Comparison of ENCODE assay signal across 8 mouse cellular contexts in the genomic region with DNA sequence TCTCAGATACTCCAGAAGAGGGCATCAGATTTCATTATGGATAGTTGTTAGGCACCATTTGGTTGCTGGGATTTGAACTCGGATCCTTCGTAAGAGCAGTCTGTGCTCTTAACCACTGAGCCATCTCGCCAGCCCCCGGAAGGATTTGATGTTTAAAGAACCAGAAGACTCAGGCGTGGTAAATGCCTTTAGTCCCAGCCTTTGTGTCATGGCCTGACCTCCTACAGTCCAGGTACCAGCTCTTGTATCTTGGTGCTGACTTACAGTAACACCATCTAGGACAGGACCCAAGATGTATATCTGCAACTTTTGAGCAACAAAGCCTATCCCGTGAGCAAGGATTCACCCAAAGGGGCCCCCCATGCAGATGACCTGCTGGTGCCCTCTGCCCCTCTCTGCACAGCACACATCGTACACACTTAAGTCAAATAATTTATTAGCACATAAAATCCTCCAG. TPM values are rescaled to one million over a fixed set of nuclear protein-coding genes. Genes with fewer than 3 reads are reported as not detected.
A peak's percentile ranks its signal among the peaks of the same experiment; 100 is the strongest.
DNase-seq lines count a peak whose midpoint lies in the region; ATAC-seq lines count a peak whose summit lies in the region.

No protein-coding gene starts in this region.

- H3K27ac ChIP-seq in heart, embryonic 12.5 days (ENCODE audit: poor library complexity, severe bottlenecking): peak overlapping the region; percentile 72; the same call in 1 of the 2 replicates
- H3K27ac ChIP-seq in hindbrain, embryonic 12.5 days: peak overlapping the region; percentile 77
- H3K27ac ChIP-seq in midbrain, embryonic 11.5 days (ENCODE audit: low read depth, low read length): peak overlapping the region; percentile 41

- WGBS in heart, embryonic 12.5 days: 31% methylated on average over 7 of the region's 7 CpGs
- WGBS in hindbrain, embryonic 12.5 days: 21% methylated on average over 7 of the region's 7 CpGs
- 17% methylated on average over 7 of the region's 7 CpGs for WGBS in midbrain, embryonic 11.5 days

- H3K4me1 ChIP-seq in heart, embryonic 12.5 days (replicated peaks): peaks cover 51% of the 10 kb centered on the region
- peaks cover 50% of the 10 kb centered on the region for H3K4me1 ChIP-seq in hindbrain, embryonic 12.5 days
- H3K4me1 ChIP-seq in midbrain, embryonic 11.5 days (ENCODE audit: control insufficient read depth, insufficient read depth, low read length): peaks cover 33% of the 10 kb centered on the region

- DNase-seq in heart, adult 8-10 months (ENCODE audit: low spot score): no peak
- peak; percentile 86 for DNase-seq in R1 (ENCODE audit: low read depth, low spot score)
- DNase-seq in midbrain, embryonic 11.5 days (ENCODE audit: low spot score, missing footprints): peak; percentile 94
- no peak for DNase-seq in right cerebral cortex, adult 18-20 months
- no peak for DNase-seq in adrenal gland, adult 18-20 months (ENCODE audit: low spot score in 2 of 2)

- H3K4me3 ChIP-seq in heart, embryonic 12.5 days: 0 out of 2 replicates have a peak overlapping the region, but pooled peaks have one; percentile 92
- peak overlapping the region; percentile 90; the same call in 1 of the 2 replicates for H3K4me3 ChIP-seq in hindbrain, embryonic 12.5 days
- no peak overlapping the region for H3K4me3 ChIP-seq in midbrain, embryonic 11.5 days (ENCODE audit: low read depth, low read length)

- H3K4me2 ChIP-seq in heart, embryonic 12.5 days: peak overlapping the region; percentile 54; the same call in 1 of the 2 replicates
- peak overlapping the region; percentile 44 for H3K4me2 ChIP-seq in hindbrain, embryonic 12.5 days (replicated peaks)
- peak overlapping the region; percentile 20; the same call in 1 of the 2 replicates for H3K4me2 ChIP-seq in midbrain, embryonic 11.5 days

- no peaks in the 10 kb centered on the region for H3K9me3 ChIP-seq in heart, embryonic 12.5 days (replicated peaks)
- H3K9me3 ChIP-seq in hindbrain, embryonic 12.5 days (replicated peaks): no peaks in the 10 kb centered on the region
- H3K9me3 ChIP-seq in midbrain, embryonic 11.5 days (ENCODE audit: control insufficient read depth, low read length): no peaks in the 10 kb centered on the region

- no peak overlapping the region for H3K9ac ChIP-seq in heart, embryonic 12.5 days
- peak overlapping the region; percentile 6; the same call in 1 of the 2 replicates for H3K9ac ChIP-seq in hindbrain, embryonic 12.5 days
- H3K9ac ChIP-seq in midbrain, embryonic 11.5 days (ENCODE audit: low read length): no peak overlapping the region

- no peaks in the 10 kb centered on the region for H3K27me3 ChIP-seq in heart, embryonic 12.5 days (replicated peaks)
- no peaks in the 10 kb centered on the region for H3K27me3 ChIP-seq in hindbrain, embryonic 12.5 days
- no peaks in the 10 kb centered on the region for H3K27me3 ChIP-seq in midbrain, embryonic 11.5 days (ENCODE audit: control insufficient read depth, insufficient read depth, low read length)

- no peak for ATAC-seq in heart, embryonic 12.5 days (ENCODE audit: insufficient number of reproducible peaks, low FRiP score)
- ATAC-seq in hindbrain, embryonic 12.5 days (ENCODE audit: low FRiP score): no peak
- ATAC-seq in midbrain, embryonic 11.5 days (ENCODE audit: low FRiP score): no peak
- no peak for ATAC-seq in megakaryocyte, adult 5-6 weeks (ENCODE audit: poor library complexity, severe bottlenecking)

- peaks cover 57% of the 10 kb centered on the region for H3K36me3 ChIP-seq in heart, embryonic 12.5 days
- peaks cover 53% of the 10 kb centered on the region for H3K36me3 ChIP-seq in hindbrain, embryonic 12.5 days
- peaks cover 48% of the 10 kb centered on the region for H3K36me3 ChIP-seq in midbrain, embryonic 11.5 days (ENCODE audit: control insufficient read depth, insufficient read depth, low read length)

RNA-seq across cellular contexts. Expression of gene Rps11, which starts 0.9 kb away (rescaled TPM):
- 1,003 and 1,022 TPM in 2 replicates for polyA plus RNA-seq in heart, embryonic 12.5 days (2016; fragmentation: Nextera tagmentation; extraction: Ambion mirVana)
- total RNA-seq in heart, adult 8-10 months (2022): 100 to 1,000 TPM; 572 to 626 (median 604) TPM
- 982 and 1,135 TPM in 2 replicates for polyA plus RNA-seq in hindbrain, embryonic 12.5 days (2016; fragmentation: Nextera tagmentation; extraction: Ambion mirVana)
- 1,376 and 1,392 TPM in 2 replicates for polyA plus RNA-seq in midbrain, embryonic 11.5 days (2014; fragmentation: Nextera tagmentation; extraction: Ambion mirVana)
- 2,516 and 2,663 TPM in 2 replicates for total RNA-seq in megakaryocyte, adult 5-6 weeks (2015)
- total RNA-seq in megakaryocyte, adult 5-6 weeks (2017): 1,201 and 1,233 TPM in 2 replicates
- total RNA-seq in adrenal gland, adult 18-20 months (2021): 1,000 to 10,000 TPM; 1,173 to 1,310 TPM

RNA-seq across cellular contexts. Expression of gene Rpl13a, which starts 3.4 kb away (rescaled TPM):
- 868 and 880 TPM in 2 replicates for polyA plus RNA-seq in heart, embryonic 12.5 days (2016; fragmentation: Nextera tagmentation; extraction: Ambion mirVana)
- total RNA-seq in heart, adult 8-10 months (2022): 100 to 1,000 TPM; 580 to 769 (median 686) TPM
- 977 and 1,019 TPM in 2 replicates for polyA plus RNA-seq in hindbrain, embryonic 12.5 days (2016; fragmentation: Nextera tagmentation; extraction: Ambion mirVana)
- polyA plus RNA-seq in midbrain, embryonic 11.5 days (2014; fragmentation: Nextera tagmentation; extraction: Ambion mirVana): 1,212 and 1,290 TPM in 2 replicates
- total RNA-seq in megakaryocyte, adult 5-6 weeks (2015): 1,652 and 1,953 TPM in 2 replicates
- total RNA-seq in megakaryocyte, adult 5-6 weeks (2017): 2,014 and 2,240 TPM in 2 replicates
- 1,000 to 10,000 TPM; 1,445 to 1,619 TPM for total RNA-seq in adrenal gland, adult 18-20 months (2021)

RNA-seq across cellular contexts. Expression of gene Gm45713, which starts 10.9 kb away (rescaled TPM):
- 0.22 and 0.50 TPM in 2 replicates for polyA plus RNA-seq in heart, embryonic 12.5 days (2016; fragmentation: Nextera tagmentation; extraction: Ambion mirVana)
- 1 to 10 TPM in 1 of 4 experiments, not detected in 3; 1.7 TPM for total RNA-seq in heart, adult 8-10 months (2022)
- polyA plus RNA-seq in hindbrain, embryonic 12.5 days (2016; fragmentation: Nextera tagmentation; extraction: Ambion mirVana): 0.31 TPM in 1 of 2 replicates, not detected in the other
- polyA plus RNA-seq in midbrain, embryonic 11.5 days (2014; fragmentation: Nextera tagmentation; extraction: Ambion mirVana): 0.17 and 0.60 TPM in 2 replicates
- total RNA-seq in megakaryocyte, adult 5-6 weeks (2015): not detected in 2 replicates
- not detected in 2 replicates for total RNA-seq in megakaryocyte, adult 5-6 weeks (2017)
- not detected for total RNA-seq in adrenal gland, adult 18-20 months (2021)

RNA-seq across cellular contexts. Expression of gene Flt3l, which starts 11.1 kb away (rescaled TPM):
- 1.1 and 1.2 TPM in 2 replicates for polyA plus RNA-seq in heart, embryonic 12.5 days (2016; fragmentation: Nextera tagmentation; extraction: Ambion mirVana)
- total RNA-seq in heart, adult 8-10 months (2022): 1 to 10 TPM; 6.1 to 7.9 (median 6.5) TPM
- 0.52 and 1.6 TPM in 2 replicates for polyA plus RNA-seq in hindbrain, embryonic 12.5 days (2016; fragmentation: Nextera tagmentation; extraction: Ambion mirVana)
- 0.40 and 0.97 TPM in 2 replicates for polyA plus RNA-seq in midbrain, embryonic 11.5 days (2014; fragmentation: Nextera tagmentation; extraction: Ambion mirVana)
- 22.7 and 29.0 TPM in 2 replicates for total RNA-seq in megakaryocyte, adult 5-6 weeks (2015)
- 17.4 and 17.6 TPM in 2 replicates for total RNA-seq in megakaryocyte, adult 5-6 weeks (2017)
- total RNA-seq in adrenal gland, adult 18-20 months (2021): 10 to 100 TPM; 20.6 to 26.8 TPM

RNA-seq across cellular contexts. Expression of gene Fcgrt, which starts 21.5 kb away (rescaled TPM):
- 28.1 and 28.3 TPM in 2 replicates for polyA plus RNA-seq in heart, embryonic 12.5 days (2016; fragmentation: Nextera tagmentation; extraction: Ambion mirVana)
- total RNA-seq in heart, adult 8-10 months (2022): 10 to 100 TPM; 65.6 to 77.1 (median 67.5) TPM
- 20.2 and 21.0 TPM in 2 replicates for polyA plus RNA-seq in hindbrain, embryonic 12.5 days (2016; fragmentation: Nextera tagmentation; extraction: Ambion mirVana)
- 16.1 and 18.3 TPM in 2 replicates for polyA plus RNA-seq in midbrain, embryonic 11.5 days (2014; fragmentation: Nextera tagmentation; extraction: Ambion mirVana)
- 22.0 and 22.5 TPM in 2 replicates for total RNA-seq in megakaryocyte, adult 5-6 weeks (2015)
- total RNA-seq in megakaryocyte, adult 5-6 weeks (2017): 64.1 and 69.0 TPM in 2 replicates
- total RNA-seq in adrenal gland, adult 18-20 months (2021): 100 to 1,000 TPM; 111 to 137 TPM

Comparison
In these comparisons a context has a peak if more than half of its experiments do, and no peak if none do; other contexts are left out.
1. DNase-seq: peak in R1 (single experiment) and midbrain, embryonic 11.5 days (single experiment); none in heart, adult 8-10 months (single experiment), right cerebral cortex, adult 18-20 months (single experiment) and adrenal gland, adult 18-20 months (0 of 2).
2. Peak in every context shown above with its lines, with median percentiles within 50 percentile points of each other: H3K27ac ChIP-seq and H3K4me2 ChIP-seq.